Mouse (Mus musculus): Measurements from ENCODE around the gene Cul9.

GRCm38 (mm10) chr17:46554977-46555672 is 8.9 kb upstream of the Cul9 start:
- no peak for TF ChIP-seq CTCF (IDR thresholded peaks at IDR 0.05; ENCODE audit: extremely low read depth, insufficient read length, insufficient replicate concordance, low read depth, low read length)
- no peak for TF ChIP-seq POLR2A (IDR thresholded peaks at IDR 0.05; ENCODE audit: low read depth, low read length)
